Mouse (Mus musculus) kidney, adult 2 months (tissue): ENCODE measurements around the gene Rex1bd. TPM values are rescaled to one million over a fixed set of nuclear protein-coding genes. Genes with fewer than 3 reads are reported as not detected.
A peak's percentile ranks its signal among the peaks of the same experiment; 100 is the strongest.

Source experiments
- DNase-seq: peaks from one replicate; pipeline ENCODE4 v3.0.0; 2021
- H3K27ac ChIP-seq: fragments of 200-500 bp; 2 replicates; pipeline ENCODE4 v1.5.1; 2012; ENCODE audit warnings: low read depth, low read length, control low read depth, inconsistent platforms; ENCODE audit not compliant: insufficient read depth
- H3K27me3 ChIP-seq: fragments of 200-500 bp; replicated peaks from 2 replicates; pipeline ENCODE4 v1.6.1; 2012; ENCODE audit warnings: mild to moderate bottlenecking, moderate library complexity, low read length, inconsistent platforms; ENCODE audit not compliant: control insufficient read depth, insufficient read depth
- H3K36me3 ChIP-seq: fragments of 200-500 bp; 2 replicates; pipeline ENCODE4 v1.6.1; 2012; ENCODE audit warnings: mild to moderate bottlenecking, moderate library complexity, low read length, inconsistent platforms; ENCODE audit not compliant: control insufficient read depth, insufficient read depth
- H3K4me1 ChIP-seq: fragments of 200-500 bp; 2 replicates; pipeline ENCODE4 v1.6.1; 2011; ENCODE audit warnings: low read length; ENCODE audit not compliant: control insufficient read depth, insufficient read depth
- H3K4me3 ChIP-seq: fragments of 200-500 bp; 2 replicates; pipeline ENCODE4 v1.5.1; 2011; ENCODE audit warnings: mild to moderate bottlenecking, low read depth, low read length, control low read depth; ENCODE audit not compliant: insufficient read depth
- CTCF ChIP-seq: fragments of 200-500 bp; conservative IDR thresholded peaks from 2 replicates; pipeline ENCODE4 v1.5.1; 2011; ENCODE audit warnings: low read depth, mild to moderate bottlenecking, control low read depth, low read length, moderate library complexity, mixed read lengths; ENCODE audit not compliant: insufficient read depth, insufficient read length
- POLR2A ChIP-seq: fragments of 200-500 bp; IDR thresholded peaks from one replicate; pipeline ENCODE4 v1.6.1; 2011; ENCODE audit warnings: low read depth, low read length, control low read depth
- WGBS: fragments of 180-500 bp; shearing (Covaris S2); methylation state at CpG from one replicate; pipeline ENCODE4 v1.1.7; 2018; 5-methylcytosine and 5-hydroxymethylcytosine counted together
- polyA plus RNA-seq: library from polyadenylated mRNA; depleted of rRNA; stranded (reverse); fragments of >200 nt; gene quantifications from 2 replicates; pipeline ENCODE4 v1.2.3, GENCODE M21; 2012

Rex1bd gene
- polyA plus RNA-seq, 1 experiment: 161 TPM

DNA sequence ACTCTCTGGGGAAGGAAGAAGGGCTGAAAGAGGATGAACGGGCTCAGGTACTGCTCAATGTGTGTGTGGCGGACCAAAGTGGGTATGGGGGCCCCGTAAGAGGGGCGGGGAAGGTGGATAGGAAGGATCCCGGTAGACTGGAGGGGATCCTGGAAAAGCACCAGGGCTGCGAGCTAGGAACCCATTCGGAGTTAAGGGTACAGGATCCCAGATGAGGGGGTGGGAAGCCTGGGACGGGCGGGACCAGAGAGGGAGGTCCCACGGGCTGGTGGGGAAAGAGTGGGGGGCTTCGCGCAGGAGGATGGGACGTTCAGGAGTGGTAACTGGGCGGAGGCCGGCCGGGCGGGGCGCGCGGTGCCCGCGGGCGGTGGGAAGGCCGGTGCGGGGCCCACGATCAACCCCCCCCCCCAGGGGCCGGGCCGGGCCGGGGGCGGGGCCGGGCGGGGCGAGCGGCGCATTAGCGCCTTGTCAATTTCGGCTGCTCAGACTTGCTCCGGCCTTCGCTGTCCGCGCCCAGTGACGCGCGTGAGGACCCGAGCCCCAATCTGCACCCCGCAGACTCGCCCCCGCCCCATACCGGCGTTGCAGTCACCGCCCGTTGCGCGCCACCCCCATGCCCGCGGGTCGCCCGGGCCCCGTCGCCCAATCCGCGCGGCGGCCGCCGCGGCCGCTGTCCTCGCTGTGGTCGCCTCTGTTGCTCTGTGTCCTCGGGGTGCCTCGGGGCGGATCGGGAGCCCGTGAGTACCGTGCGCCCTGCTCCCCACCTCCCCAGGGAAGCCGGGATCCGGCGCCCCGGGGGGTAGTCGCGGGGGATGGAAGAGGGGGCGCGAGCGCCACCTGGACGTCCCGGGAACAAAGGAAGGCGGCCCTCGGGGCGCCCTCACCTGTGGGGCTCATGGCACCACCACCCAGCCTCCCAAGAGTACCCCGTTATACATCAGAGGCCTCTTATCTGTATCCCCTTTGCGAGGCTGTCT, 13.6 kb downstream of the Rex1bd start, which contains the start of gene Crlf1:
Gene Crlf1, plus strand, starts transcription at position 495 of the 977 bp plus-strand sequence.
- H3K36me3 ChIP-seq: no peaks in the 10 kb centered on the region
- no peaks in the 10 kb centered on the region for H3K4me1 ChIP-seq
- H3K27ac ChIP-seq: no peak within 1 kb of the TSS
- DNase-seq: no peak
- peak within 1 kb of the TSS; percentile 30 for H3K4me3 ChIP-seq
- no peak for TF ChIP-seq CTCF
- TF ChIP-seq POLR2A: no peak
- H3K27me3 ChIP-seq: peaks cover 12% of the 10 kb centered on the region; the same call in 1 of the 2 replicates
- WGBS: 2% methylated on average over 83 of the region's 93 CpGs

DNA sequence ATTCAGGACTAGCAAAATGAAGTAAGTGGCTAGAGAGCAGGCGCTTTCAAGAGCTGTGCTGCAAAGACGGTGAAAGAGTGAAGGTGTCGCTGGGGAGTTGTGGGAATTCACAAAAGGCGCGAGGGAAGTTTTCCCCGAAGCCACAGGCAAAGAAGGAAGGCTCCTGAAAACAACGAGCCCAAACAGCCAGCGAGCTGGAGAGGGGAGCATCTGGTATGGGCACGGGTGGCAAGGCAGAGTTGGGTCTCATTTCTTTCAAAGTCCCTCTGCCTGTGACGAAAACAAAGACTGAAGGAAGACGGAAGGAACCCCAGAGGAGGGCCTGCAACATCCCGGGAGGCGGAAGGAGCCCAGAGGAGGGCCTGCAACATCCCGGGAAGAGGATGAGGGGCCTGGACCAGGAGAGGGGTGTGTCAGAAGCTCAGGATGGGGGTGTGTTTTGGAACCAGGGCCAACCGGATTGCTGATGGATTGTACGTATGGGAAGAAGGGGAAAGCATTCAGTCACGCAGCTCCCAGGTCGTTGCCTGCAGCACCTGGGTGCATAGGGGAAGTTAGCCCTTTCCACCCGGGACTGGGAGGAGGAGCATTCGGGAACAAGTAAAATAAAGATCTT, 15.6 kb downstream of the Rex1bd start:
- no peak overlapping the region for H3K27ac ChIP-seq
- H3K4me1 ChIP-seq: no peaks in the 10 kb centered on the region
- TF ChIP-seq POLR2A (no peak), CTCF (no peak)
- DNase-seq: no peak
- 17% methylated on average over 20 of the region's 20 CpGs for WGBS
- no peaks in the 10 kb centered on the region for H3K36me3 ChIP-seq
- no peak overlapping the region for H3K4me3 ChIP-seq
- H3K27me3 ChIP-seq: peaks cover 12% of the 10 kb centered on the region; the same call in 1 of the 2 replicates

DNA sequence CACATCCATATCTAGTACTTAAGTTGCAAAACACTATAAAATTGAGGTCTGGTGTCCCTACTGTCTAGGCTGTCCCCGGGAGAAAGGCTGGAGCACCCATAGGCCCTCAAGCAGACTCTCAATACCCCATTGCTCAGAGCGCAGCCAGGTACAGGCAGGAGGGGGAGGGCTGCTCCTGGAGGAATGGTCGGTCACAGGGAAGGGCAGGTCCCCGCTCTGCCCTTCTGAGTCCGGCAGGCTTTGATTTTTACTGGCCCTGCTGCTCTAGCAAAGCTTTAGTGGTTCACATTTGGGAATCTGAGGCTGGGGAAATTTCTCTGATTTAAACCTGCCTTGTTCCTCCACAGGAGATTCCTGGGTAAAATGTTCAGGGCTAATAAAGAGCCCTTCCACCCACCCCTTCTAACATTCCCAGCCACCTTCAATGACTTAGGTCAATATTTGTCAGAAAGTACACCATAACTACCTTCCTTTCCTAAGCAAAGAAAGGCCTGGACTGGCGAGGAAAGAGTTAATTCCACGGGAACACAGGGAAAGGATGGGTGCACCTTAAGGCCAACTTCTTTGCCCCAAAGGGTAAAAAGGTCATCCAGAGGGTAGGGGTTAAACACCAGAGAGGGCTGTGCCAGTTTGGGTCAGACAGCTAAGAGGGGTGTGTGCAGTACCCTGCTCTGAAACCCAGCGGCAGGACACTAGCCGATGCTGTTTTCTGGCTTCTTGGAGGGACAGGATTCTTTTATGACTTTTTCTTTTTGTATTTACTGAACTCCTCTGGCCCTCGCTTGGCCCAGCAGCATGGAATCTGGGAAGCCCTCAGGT, 16.3 kb downstream of the Rex1bd start:
- H3K4me3 ChIP-seq: no peak overlapping the region
- H3K27me3 ChIP-seq: peaks cover 12% of the 10 kb centered on the region; the same call in 1 of the 2 replicates
- no peaks in the 10 kb centered on the region for H3K36me3 ChIP-seq
- no peaks in the 10 kb centered on the region for H3K4me1 ChIP-seq
- TF ChIP-seq POLR2A (no peak), CTCF (no peak)
- WGBS: 36% methylated on average over 10 of the region's 10 CpGs
- no peak for DNase-seq
- H3K27ac ChIP-seq: no peak overlapping the region

DNA sequence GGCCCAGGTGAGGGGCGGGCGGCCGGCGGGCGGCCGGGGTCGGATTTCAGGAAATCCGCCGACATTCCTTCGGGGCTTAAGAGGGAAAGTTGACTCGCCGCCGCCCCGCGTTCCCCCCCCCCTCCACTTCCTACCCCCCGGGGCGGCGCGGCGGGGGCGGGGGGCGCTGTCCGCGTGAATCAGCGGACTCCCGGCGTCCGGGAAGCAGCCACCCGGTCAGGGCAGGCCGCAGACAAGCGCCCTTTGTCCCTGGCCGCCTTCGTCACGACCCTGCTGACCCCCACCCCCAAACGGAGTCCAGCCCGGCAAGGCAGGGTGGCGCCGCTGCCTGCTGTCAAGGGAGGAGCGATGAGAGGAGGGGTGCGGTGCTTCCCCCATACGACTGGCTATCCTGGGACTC, 17.0 kb downstream of the Rex1bd start:
- Histone ChIP-seq H3K27me3 (peaks cover 12% of the 10 kb centered on the region; the same call in 1 of the 2 replicates), H3K4me3 (no peak overlapping the region), H3K36me3 (no peaks in the 10 kb centered on the region), H3K4me1 (no peaks in the 10 kb centered on the region), H3K27ac (no peak overlapping the region)
- WGBS: 4% methylated on average over 36 of the region's 41 CpGs
- TF ChIP-seq CTCF (no peak), POLR2A (no peak)
- no peak for DNase-seq

DNA sequence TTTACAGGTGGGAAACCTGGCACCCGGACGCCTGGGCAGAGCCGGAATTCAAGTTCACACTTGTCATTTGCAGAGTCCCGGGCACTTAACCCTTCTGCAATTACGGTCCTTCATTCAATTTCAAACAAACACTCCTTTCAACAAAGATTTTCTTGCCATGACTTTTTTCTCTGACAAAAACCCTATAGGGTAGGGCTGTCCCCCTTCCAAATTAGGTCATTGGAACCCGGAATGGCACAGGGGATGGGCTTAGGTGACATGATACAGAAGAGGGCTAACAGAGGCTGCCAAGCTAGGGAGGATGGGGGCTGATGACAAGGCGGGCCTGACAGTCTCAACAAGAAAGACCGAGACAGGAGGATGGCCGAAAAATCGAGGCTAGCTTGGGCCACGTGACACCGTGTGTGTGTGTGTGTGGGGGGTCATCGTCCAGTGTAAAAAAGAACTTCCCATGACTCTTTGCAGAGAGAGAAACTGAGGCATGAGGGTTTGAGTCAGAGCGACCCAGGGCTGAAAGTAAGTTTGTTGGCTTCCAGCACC, 17.6 kb downstream of the Rex1bd start:
- Histone ChIP-seq H3K4me1 (no peaks in the 10 kb centered on the region), H3K4me3 (no peak overlapping the region), H3K27me3 (peaks cover 12% of the 10 kb centered on the region; the same call in 1 of the 2 replicates), H3K36me3 (no peaks in the 10 kb centered on the region), H3K27ac (no peak overlapping the region)
- 11% methylated on average over 14 of the region's 14 CpGs for WGBS
- TF ChIP-seq POLR2A (no peak), CTCF (no peak)
- DNase-seq: no peak

DNA sequence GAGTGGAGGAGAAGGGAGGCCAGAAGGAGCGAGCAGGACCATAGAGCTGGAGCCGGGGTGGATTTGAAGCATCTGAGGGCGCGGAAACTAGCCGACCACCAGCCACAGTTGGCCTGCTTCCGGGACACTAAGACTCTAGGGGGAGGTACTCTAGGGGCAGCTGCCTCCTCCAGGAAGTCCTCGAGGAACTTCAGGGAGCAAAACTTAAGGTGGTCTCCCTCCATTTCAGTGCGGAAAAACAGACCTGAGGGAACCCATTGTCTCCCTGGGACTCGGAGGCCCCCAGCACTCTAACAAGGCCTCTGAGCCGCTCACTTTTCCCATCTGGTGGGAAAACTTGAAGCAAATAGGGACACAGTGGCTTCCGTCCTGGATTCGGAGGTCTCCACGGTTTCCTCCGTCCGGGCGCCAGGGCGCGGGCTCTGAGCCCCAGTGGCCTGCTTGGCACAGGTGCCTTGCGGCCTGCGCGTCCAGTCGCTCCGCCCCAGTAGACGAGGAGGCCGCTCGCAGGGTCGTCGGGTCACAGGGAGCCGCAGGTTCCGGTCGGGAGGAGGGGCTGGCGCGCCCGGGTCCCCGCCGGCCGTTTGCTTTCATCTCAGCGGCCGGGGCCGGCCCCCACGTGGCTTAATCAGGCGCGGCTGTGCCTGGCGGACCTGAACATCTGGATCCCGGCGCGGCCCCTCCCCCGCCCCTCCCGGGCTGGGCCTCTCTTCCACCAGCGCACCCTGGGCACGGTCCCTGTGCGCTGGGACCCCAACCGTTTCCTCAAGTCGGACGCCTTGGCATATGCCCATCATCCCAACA, 18.4 kb downstream of the Rex1bd start:
- Histone ChIP-seq H3K4me3 (no peak overlapping the region; the same call in 1 of the 2 replicates), H3K36me3 (no peaks in the 10 kb centered on the region), H3K27me3 (peaks cover 9% of the 10 kb centered on the region; the same call in 1 of the 2 replicates), H3K27ac (no peak overlapping the region), H3K4me1 (no peaks in the 10 kb centered on the region)
- peak; percentile 59 for DNase-seq
- no peak for TF ChIP-seq POLR2A
- no peak for TF ChIP-seq CTCF
- 9% methylated on average over 55 of the region's 55 CpGs for WGBS
